Mouse (Mus musculus): ENCODE data around the gene Hoxb1. TPM values are rescaled to one million over a fixed set of nuclear protein-coding genes. Genes with fewer than 3 reads are reported as not detected.

Gene Hoxb1
- polyA plus RNA-seq, 1 experiment from 2014 or later = 2.2 TPM

DNA sequence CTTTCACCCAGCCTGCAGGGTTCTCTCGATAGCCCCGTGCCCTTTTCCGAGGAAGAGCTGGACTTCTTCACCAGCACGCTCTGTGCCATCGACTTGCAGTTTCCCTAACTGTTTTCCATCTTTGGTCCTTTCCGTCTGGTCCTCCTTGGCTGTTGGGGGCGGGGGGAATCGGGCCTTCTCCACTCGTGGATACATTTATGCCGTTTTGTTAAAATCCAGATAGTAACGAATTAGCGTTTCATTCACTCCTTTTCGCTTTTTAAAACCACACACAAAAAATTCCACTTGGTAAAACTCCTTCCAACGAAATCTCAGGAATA lies 12.1 kb upstream of the Hoxb1 start:
- H3K36me3 ChIP-seq = no peaks in the 10 kb centered on the region
- H3K27ac ChIP-seq = peak overlapping the region; percentile 96
- H3K9ac ChIP-seq = peak overlapping the region; percentile 92
- no peak for ATAC-seq (ENCODE audit: low FRiP score)
- H3K4me2 ChIP-seq (replicated peaks) = peak overlapping the region; percentile 64
- H3K4me1 ChIP-seq = peaks cover 22% of the 10 kb centered on the region
- peaks cover 78% of the 10 kb centered on the region for H3K27me3 ChIP-seq
- WGBS = under 1% methylated on average over 14 of the region's 14 CpGs
- no peaks in the 10 kb centered on the region for H3K9me3 ChIP-seq (replicated peaks)
- peak overlapping the region; percentile 54 for H3K4me3 ChIP-seq

DNA sequence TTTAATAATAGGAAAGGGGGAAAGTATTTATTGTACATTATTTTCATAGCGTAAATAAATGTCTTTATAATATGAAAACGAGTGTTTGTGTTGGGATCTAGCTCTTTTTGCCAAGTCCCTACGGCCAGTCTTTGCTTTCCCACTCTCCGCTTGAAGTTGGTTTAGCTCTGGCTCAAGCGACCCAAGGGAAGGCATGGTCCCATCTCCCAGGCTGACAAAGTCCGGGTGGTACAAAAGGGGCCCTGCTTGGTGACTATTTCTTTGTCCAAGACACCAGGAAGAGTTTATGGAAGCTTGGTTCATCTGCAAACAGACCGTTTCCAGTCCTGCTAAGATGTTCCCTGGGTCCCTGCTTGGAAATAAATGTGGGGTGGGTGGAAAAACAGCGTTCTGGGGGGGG lies 11.6 kb upstream of the Hoxb1 start:
- no peaks in the 10 kb centered on the region for H3K9me3 ChIP-seq (replicated peaks)
- peak overlapping the region; percentile 64 for H3K4me2 ChIP-seq (replicated peaks)
- peak overlapping the region; percentile 92 for H3K9ac ChIP-seq
- H3K4me1 ChIP-seq = peaks cover 19% of the 10 kb centered on the region
- H3K4me3 ChIP-seq = peak overlapping the region; percentile 54
- WGBS = 3% methylated on average over 8 of the region's 8 CpGs
- no peak for ATAC-seq (ENCODE audit: low FRiP score)
- H3K27me3 ChIP-seq = peaks cover 77% of the 10 kb centered on the region
- no peaks in the 10 kb centered on the region for H3K36me3 ChIP-seq
- peak overlapping the region; percentile 96 for H3K27ac ChIP-seq

DNA sequence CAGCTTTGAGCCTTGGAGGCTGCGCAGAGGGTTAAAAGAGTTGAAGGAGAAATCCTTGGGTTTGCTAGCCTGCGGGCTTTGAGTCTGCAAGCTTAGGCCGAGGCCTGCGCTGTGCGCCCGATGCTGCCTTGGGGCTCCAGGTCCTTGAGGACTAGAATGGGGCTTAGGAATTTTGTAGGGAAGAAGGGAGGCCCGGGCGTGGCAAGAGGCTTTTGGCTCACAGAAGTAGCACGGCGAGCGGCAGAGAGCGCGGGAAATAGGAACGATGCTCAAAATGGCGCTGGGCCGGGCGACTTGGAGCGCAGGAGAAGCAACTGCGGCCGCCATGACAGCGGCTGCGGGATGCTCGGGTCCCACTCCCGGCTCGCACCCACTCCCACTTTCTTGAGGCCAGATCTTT lies 11.2 kb upstream of the Hoxb1 start:
- no peaks in the 10 kb centered on the region for H3K36me3 ChIP-seq
- H3K27me3 ChIP-seq = peaks cover 76% of the 10 kb centered on the region
- H3K4me2 ChIP-seq (replicated peaks) = peak overlapping the region; percentile 64
- 1% methylated on average over 25 of the region's 25 CpGs for WGBS
- peak overlapping the region; percentile 96 for H3K27ac ChIP-seq
- ATAC-seq (ENCODE audit: low FRiP score) = no peak
- H3K9me3 ChIP-seq (replicated peaks) = no peaks in the 10 kb centered on the region
- H3K4me1 ChIP-seq = peaks cover 15% of the 10 kb centered on the region; the same call in 1 of the 2 replicates
- H3K4me3 ChIP-seq = peak overlapping the region; percentile 54
- peak overlapping the region; percentile 92 for H3K9ac ChIP-seq

DNA sequence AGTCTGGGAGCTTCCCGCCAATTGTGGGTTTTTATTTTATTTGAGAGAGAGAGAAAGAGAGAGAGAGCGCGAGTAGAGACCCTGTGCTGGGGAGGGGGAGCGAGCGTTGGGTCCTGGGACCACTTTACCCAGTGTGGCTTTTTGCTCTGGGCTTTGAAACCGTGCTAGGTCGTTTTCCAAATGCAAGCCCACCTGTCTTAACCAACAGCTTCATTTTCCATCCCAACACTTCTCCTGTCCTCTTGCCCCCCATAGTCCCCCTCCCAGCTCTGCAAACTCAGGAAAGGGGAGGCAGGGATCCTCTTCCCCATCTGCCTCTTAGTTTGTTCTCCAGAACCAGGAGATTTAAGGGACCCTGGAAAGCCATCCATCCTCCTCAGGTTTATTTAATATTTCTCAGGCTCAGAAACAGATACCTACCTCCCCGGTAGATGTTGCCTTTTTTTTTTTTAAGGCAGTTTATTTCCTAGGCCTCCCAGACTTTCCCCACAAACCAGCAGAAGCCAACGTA lies 10.7 kb upstream of the Hoxb1 start:
- peak overlapping the region; percentile 64 for H3K4me2 ChIP-seq (replicated peaks)
- no peaks in the 10 kb centered on the region for H3K36me3 ChIP-seq
- H3K27me3 ChIP-seq = peaks cover 75% of the 10 kb centered on the region
- peaks cover 11% of the 10 kb centered on the region; the same call in 1 of the 2 replicates for H3K4me1 ChIP-seq
- peak overlapping the region; percentile 92 for H3K9ac ChIP-seq
- 5% methylated on average over 9 of the region's 9 CpGs for WGBS
- H3K9me3 ChIP-seq (replicated peaks) = no peaks in the 10 kb centered on the region
- H3K4me3 ChIP-seq = peak overlapping the region; percentile 54
- H3K27ac ChIP-seq = peak overlapping the region; percentile 96
- no peak for ATAC-seq (ENCODE audit: low FRiP score)

DNA sequence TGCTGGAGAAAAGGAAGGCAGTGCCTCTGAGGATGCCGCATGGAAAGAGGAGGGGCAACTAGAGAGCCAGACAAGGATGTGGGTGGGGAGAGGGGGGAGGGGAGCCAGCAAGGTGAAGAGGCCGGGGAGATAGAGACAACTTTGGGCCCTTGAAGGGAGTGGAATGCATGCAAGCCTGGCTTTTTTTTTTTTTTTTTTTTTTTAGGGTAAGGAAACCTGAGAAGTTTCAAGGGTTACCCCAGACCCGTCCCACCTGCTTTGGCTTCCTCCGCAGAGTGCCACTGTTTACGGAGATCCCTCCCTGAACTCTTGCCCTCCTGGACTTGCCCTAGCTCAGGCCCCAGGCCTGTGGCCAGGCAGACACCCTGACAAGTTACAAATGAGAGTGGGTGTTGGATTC lies 1.7 kb upstream of the Hoxb1 start:
- no peak for ATAC-seq (ENCODE audit: low FRiP score)
- Histone ChIP-seq H3K4me2 (replicated peaks) (no peak overlapping the region), H3K27me3 (peaks cover 81% of the 10 kb centered on the region), H3K4me3 (no peak overlapping the region), H3K4me1 (peaks cover 9% of the 10 kb centered on the region), H3K27ac (no peak overlapping the region), H3K9me3 (replicated peaks) (0 out of 2 replicates have a peak, but pooled peaks cover 3% of the 10 kb centered on the region), H3K9ac (no peak overlapping the region), H3K36me3 (no peaks in the 10 kb centered on the region)
- WGBS = 3% methylated on average over 5 of the region's 5 CpGs

DNA sequence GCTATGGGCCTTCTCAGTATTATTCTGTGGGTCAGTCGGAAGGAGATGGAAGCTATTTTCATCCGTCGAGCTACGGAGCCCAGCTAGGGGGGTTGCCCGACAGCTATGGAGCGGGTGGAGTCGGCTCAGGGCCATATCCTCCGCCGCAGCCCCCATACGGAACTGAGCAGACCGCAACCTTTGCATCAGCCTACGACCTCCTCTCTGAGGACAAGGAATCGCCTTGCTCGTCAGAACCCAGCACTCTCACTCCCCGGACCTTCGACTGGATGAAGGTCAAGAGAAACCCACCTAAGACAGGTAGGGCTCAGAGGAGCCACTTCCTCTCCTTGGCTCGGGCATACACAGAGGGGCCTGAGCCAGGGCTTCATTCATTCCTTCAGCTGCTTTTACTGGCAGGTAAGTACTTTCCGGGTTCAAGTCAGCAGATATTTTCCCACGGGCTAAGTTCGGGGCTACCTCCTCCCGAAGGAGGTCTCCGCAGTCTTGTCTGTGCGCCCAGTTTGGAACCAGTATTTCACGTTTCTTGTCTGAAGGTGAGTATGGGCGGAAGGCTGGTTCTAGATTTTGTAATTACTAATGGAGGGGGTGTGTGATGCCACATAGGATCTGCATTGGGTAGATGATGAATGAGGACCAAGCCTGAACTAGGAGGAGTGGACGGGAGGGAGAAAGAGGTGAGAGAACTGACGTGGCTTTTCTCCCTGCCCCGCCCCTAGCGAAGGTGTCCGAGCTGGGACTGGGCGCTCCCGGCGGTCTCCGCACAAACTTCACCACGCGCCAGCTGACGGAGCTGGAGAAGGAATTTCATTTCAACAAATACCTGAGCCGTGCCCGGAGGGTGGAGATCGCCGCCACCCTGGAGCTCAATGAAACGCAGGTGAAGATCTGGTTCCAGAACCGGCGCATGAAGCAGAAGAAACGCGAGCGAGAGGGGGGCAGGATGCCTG lies 815 bp downstream of the Hoxb1 start:
- Histone ChIP-seq H3K9me3 (replicated peaks) (0 out of 2 replicates have a peak, but pooled peaks cover 3% of the 10 kb centered on the region), H3K4me3 (peak overlapping the region; percentile 27), H3K4me1 (peaks cover 9% of the 10 kb centered on the region), H3K9ac (peak overlapping the region; percentile 27; the same call in 1 of the 2 replicates), H3K4me2 (replicated peaks) (peak overlapping the region; percentile 42), H3K36me3 (no peaks in the 10 kb centered on the region), H3K27ac (no peak overlapping the region), H3K27me3 (peaks cover 96% of the 10 kb centered on the region)
- ATAC-seq (ENCODE audit: low FRiP score) = no peak
- 1% methylated on average over 47 of the region's 47 CpGs for WGBS

DNA sequence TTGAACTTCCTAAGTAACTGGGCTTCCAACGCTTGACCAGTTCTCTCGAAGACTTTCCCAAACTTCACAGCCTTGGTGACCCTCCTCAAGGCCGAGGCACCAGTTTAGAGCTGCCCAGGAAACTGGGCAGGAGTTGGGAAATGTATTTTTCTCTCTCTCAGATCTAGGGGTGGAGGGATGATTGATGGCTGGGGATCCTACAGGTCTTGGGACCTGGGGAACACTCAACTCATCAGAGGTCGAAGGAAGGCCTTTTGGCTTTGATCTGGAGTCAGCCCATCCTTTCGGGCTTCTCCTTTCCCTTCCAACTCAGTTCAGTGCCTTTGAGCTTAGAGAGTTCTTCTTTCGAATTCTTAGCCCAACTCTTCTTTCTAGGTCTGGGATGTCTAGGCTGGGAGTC lies 1.6 kb downstream of the Hoxb1 start:
- Histone ChIP-seq H3K4me3 (no peak overlapping the region), H3K36me3 (no peaks in the 10 kb centered on the region), H3K27me3 (peaks cover 96% of the 10 kb centered on the region), H3K9ac (no peak overlapping the region), H3K4me1 (peaks cover 9% of the 10 kb centered on the region), H3K4me2 (replicated peaks) (peak overlapping the region; percentile 42; the same call in 1 of the 2 replicates), H3K27ac (no peak overlapping the region), H3K9me3 (replicated peaks) (0 out of 2 replicates have a peak, but pooled peaks cover 3% of the 10 kb centered on the region)
- 19% methylated on average over 6 of the region's 6 CpGs for WGBS
- ATAC-seq (ENCODE audit: low FRiP score) = no peak

DNA sequence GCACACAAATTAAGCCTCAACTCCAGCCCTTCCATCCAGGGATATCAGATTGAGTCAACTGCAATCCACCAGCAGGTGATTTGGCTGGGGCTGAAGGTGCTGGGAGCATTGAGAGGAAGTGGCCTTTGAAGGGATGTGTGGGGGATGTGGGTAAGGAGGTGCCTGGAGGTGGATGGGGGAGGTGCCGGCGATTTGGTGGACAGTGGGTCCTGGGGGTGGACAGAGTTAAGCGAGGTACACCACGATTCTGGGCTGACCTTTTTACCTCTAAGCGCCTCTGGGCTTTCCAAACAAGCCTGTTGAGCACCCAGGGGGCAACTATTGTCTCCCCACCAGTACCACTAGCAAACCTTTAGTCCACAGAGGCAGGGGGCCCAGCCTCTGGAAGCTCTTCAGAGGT lies 3.1 kb downstream of the Hoxb1 start:
- Histone ChIP-seq H3K4me1 (peaks cover 12% of the 10 kb centered on the region), H3K27me3 (peaks cover 97% of the 10 kb centered on the region), H3K9ac (no peak overlapping the region), H3K27ac (no peak overlapping the region), H3K4me2 (replicated peaks) (no peak overlapping the region), H3K36me3 (no peaks in the 10 kb centered on the region), H3K4me3 (no peak overlapping the region), H3K9me3 (replicated peaks) (no peaks in the 10 kb centered on the region)
- no peak for ATAC-seq (ENCODE audit: low FRiP score)
- WGBS = 10% methylated on average over 5 of the region's 5 CpGs

DNA sequence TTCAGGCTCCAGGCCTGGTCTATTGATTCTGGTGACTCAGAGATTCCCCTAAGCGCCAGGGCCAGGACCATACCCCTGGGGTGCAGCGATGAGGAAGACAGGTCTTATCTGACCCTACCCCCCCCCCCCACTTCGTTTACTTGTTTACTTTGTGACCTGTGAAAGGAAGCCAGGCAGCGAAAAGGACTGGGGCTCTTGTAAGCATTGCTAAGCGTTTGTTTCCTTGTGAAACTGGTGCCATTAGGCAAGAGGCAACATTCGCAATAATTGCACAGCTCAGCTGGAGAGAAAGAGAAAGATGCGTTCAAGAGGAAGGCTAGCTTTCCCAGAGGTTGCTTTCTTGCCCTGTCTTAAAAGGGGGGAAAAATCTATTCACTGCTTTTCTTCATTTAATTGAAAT lies 3.6 kb downstream of the Hoxb1 start:
- H3K27me3 ChIP-seq = peaks cover 97% of the 10 kb centered on the region
- no peaks in the 10 kb centered on the region for H3K9me3 ChIP-seq (replicated peaks)
- H3K4me2 ChIP-seq (replicated peaks) = no peak overlapping the region
- no peak for ATAC-seq (ENCODE audit: low FRiP score)
- H3K4me3 ChIP-seq = no peak overlapping the region
- WGBS = 11% methylated on average over 7 of the region's 7 CpGs
- H3K4me1 ChIP-seq = peaks cover 12% of the 10 kb centered on the region
- no peaks in the 10 kb centered on the region for H3K36me3 ChIP-seq
- no peak overlapping the region for H3K27ac ChIP-seq
- H3K9ac ChIP-seq = no peak overlapping the region

DNA sequence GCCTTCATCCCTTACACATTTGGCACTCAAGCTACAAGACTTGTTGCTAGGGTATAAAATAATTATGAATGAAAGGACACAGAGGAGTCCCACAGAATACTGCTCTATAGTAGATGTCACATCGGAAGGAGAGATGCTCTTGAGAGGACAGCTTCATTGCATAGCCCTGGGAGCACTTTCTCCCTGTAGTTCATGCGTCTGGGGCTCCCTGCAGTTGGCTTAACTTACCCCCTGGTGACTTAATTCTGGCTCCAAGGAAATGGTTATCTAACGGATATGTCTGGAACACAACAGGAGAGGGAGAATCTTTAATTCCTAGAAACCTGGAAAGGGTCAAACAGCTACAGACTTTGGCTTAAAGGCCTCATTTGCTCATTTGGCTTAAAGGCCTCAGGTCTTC lies 6.2 kb downstream of the Hoxb1 start:
- ATAC-seq (ENCODE audit: low FRiP score) = no peak
- H3K9ac ChIP-seq = no peak overlapping the region
- peaks cover 95% of the 10 kb centered on the region for H3K27me3 ChIP-seq
- H3K9me3 ChIP-seq (replicated peaks) = no peaks in the 10 kb centered on the region
- H3K4me1 ChIP-seq = peaks cover 2% of the 10 kb centered on the region; the same call in 1 of the 2 replicates
- H3K4me2 ChIP-seq (replicated peaks) = no peak overlapping the region
- WGBS = 27% methylated on average over 3 of the region's 3 CpGs
- H3K4me3 ChIP-seq = no peak overlapping the region
- no peaks in the 10 kb centered on the region for H3K36me3 ChIP-seq
- no peak overlapping the region for H3K27ac ChIP-seq

DNA sequence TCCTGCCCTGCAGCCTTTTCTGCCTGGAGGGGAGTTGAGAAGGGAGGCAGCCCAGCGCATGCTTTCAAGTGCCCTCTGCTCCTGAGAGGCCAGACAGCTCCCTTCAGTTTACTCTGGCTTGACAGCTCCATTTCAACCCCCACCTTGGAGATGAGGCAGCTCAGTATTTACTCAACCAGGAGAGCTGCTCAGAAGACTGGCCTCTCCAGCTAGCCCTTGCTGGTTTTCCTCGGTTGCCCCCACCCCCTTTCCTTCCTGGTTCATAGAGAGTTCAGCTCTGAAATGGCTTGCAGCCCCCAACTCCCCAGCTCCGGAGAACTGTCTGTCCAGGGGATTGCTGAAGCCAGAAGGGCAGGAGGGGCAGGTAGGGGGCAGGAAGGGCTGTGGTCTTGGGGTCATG lies 7.0 kb downstream of the Hoxb1 start:
- no peak overlapping the region for H3K9ac ChIP-seq
- H3K27me3 ChIP-seq = peaks cover 93% of the 10 kb centered on the region
- no peaks in the 10 kb centered on the region for H3K36me3 ChIP-seq
- ATAC-seq (ENCODE audit: low FRiP score) = no peak
- H3K9me3 ChIP-seq (replicated peaks) = no peaks in the 10 kb centered on the region
- 6% methylated on average over 3 of the region's 3 CpGs for WGBS
- H3K4me3 ChIP-seq = no peak overlapping the region
- peaks cover 2% of the 10 kb centered on the region; the same call in 1 of the 2 replicates for H3K4me1 ChIP-seq
- H3K27ac ChIP-seq = no peak overlapping the region
- H3K4me2 ChIP-seq (replicated peaks) = no peak overlapping the region

DNA sequence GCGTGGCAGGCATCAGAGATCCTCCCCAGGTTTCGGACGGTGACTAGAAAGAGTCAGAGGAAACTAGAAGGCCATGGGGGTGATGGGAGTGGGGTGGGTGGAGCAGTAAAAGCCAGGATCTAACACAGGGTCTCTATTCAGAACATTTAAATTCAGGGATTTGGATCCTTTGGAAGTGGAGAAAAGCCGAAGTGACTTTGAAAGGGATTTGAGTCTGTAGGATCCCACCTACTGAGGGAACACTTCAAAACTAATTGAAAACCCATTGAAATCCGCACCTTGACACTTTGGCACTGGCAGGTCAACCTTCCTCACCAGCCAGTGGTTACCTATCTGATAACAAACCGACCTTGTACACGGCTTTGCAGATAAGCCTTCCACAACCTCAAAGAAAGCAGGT lies 9.3 kb downstream of the Hoxb1 start:
- Histone ChIP-seq H3K4me1 (peaks cover 2% of the 10 kb centered on the region; the same call in 1 of the 2 replicates), H3K36me3 (no peaks in the 10 kb centered on the region), H3K9ac (no peak overlapping the region), H3K27me3 (peaks cover 77% of the 10 kb centered on the region), H3K9me3 (replicated peaks) (no peaks in the 10 kb centered on the region), H3K27ac (no peak overlapping the region), H3K4me2 (replicated peaks) (no peak overlapping the region), H3K4me3 (no peak overlapping the region)
- no peak for ATAC-seq (ENCODE audit: low FRiP score)
- 18% methylated on average over 7 of the region's 7 CpGs for WGBS
